Mouse (Mus musculus): ENCODE results near the gene Gm45623. TPM values are rescaled to one million over a fixed set of nuclear protein-coding genes. Genes with fewer than 3 reads are reported as not detected.

The Gm45623 gene
- 0.07 TPM in 2 replicates for polyA plus RNA-seq (2012; rRNA removed)

GRCm38 (mm10) chr13:56753192-56753951, at the start of gene Gm45623:
Gene Gm45623, minus strand, starts transcription at chr13:56753827.

GRCm38 (mm10) chr13:56702469-56703221, 51.0 kb downstream of the Gm45623 start, which contains the start of gene Smad5:
Gene Smad5, plus strand, starts transcription at chr13:56703010.

Other genes starting within 250 kb of the Gm45623 start
- 1.7 and 3.4 TPM in 2 replicates for gene Fbxl21, start 231.4 kb downstream of the Gm45623 start, polyA plus RNA-seq (2012; rRNA removed)
- 1.0 and 1.5 TPM in 2 replicates for gene Lect2, start 205.3 kb downstream of the Gm45623 start, polyA plus RNA-seq (2012; rRNA removed)
- 17.5 and 67.5 TPM in 2 replicates for gene Tgfbi, start 144.3 kb downstream of the Gm45623 start, polyA plus RNA-seq (2012; rRNA removed)
- 45.0 and 71.4 TPM in 2 replicates for gene Smad5, start 50.8 kb downstream of the Gm45623 start, polyA plus RNA-seq (2012; rRNA removed)
- gene Trpc7, start 142.2 kb upstream of the Gm45623 start, polyA plus RNA-seq (2012; rRNA removed), result 0.10 and 0.16 TPM in 2 replicates

Data from central nervous system, embryonic 11.5 days (tissue).